Mouse (Mus musculus) forebrain, embryonic 13.5 days (tissue): ENCODE measurements at regions not wholly inside any gene's neighbourhood (a gene's known extent, or its start where the extent isn't known, plus 50 kb on each side); places are given as distances from the start of the nearest gene placed in this dataset.

Experiments used
- ATAC-seq: fragments of 200-750 bp; cut with Nextera tagmentation; 2 replicates; pipeline ENCODE4 v1.8.0; 2017
- H3K27ac ChIP-seq: fragments of 300-500 bp; sonication (generic); 2 replicates; pipeline ENCODE4 v1.5.1; 2015; ENCODE audit warnings: inconsistent platforms, mild to moderate bottlenecking, moderate library complexity
- H3K27me3 ChIP-seq: fragments of 300-500 bp; sonication (generic); 2 replicates; pipeline ENCODE4 v1.6.1; 2015; ENCODE audit warnings: mild to moderate bottlenecking, inconsistent platforms
- H3K36me3 ChIP-seq: fragments of 300-500 bp; sonication (generic); 2 replicates; pipeline ENCODE4 v1.6.1; 2015; ENCODE audit warnings: mild to moderate bottlenecking, inconsistent platforms; ENCODE audit not compliant: poor library complexity, severe bottlenecking
- H3K4me1 ChIP-seq: fragments of 300-500 bp; sonication (generic); 2 replicates; pipeline ENCODE4 v1.6.1; 2015; ENCODE audit warnings: inconsistent platforms
- H3K4me2 ChIP-seq: fragments of 300-500 bp; sonication (generic); 2 replicates; pipeline ENCODE4 v1.6.1; 2015; ENCODE audit warnings: inconsistent platforms, mild to moderate bottlenecking, moderate library complexity
- H3K4me3 ChIP-seq: fragments of 300-500 bp; sonication (generic); 2 replicates; pipeline ENCODE4 v1.5.1; 2015; ENCODE audit warnings: mild to moderate bottlenecking, inconsistent platforms
- H3K9ac ChIP-seq: fragments of 300-500 bp; sonication (generic); 2 replicates; pipeline ENCODE4 v1.6.1; 2015; ENCODE audit warnings: mild to moderate bottlenecking, inconsistent platforms
- H3K9me3 ChIP-seq: fragments of 300-500 bp; sonication (generic); replicated peaks from 2 replicates; pipeline ENCODE4 v1.6.1; 2016; ENCODE audit warnings: inconsistent platforms
- WGBS: fragments of 180-500 bp; shearing (Covaris S2); methylation state at CpG from one replicate; pipeline ENCODE4 v1.1.7; 2015; 5-methylcytosine and 5-hydroxymethylcytosine counted together

GRCm38 (mm10) chr13:116110578-116110977 is 198.9 kb downstream of the Isl1 start:
- peak; percentile 50; the same call in 1 of the 2 replicates for ATAC-seq
- Histone ChIP-seq H3K9me3 (no peaks in the 10 kb centered on the region), H3K4me2 (no peak overlapping the region), H3K4me1 (no peaks in the 10 kb centered on the region), H3K9ac (no peak overlapping the region), H3K27ac (no peak overlapping the region), H3K36me3 (no peaks in the 10 kb centered on the region), H3K4me3 (no peak overlapping the region), H3K27me3 (no peaks in the 10 kb centered on the region)
- 95% methylated on average over 2 of the region's 2 CpGs for whole genome bisulfite sequencing

- Histone ChIP-seq H3K4me2 (no peak overlapping the region), H3K4me3 (no peak overlapping the region), H3K27ac (no peak overlapping the region), H3K4me1 (peaks cover 10% of the 10 kb centered on the region; the same call in 1 of the 2 replicates), H3K36me3 (no peaks in the 10 kb centered on the region), H3K27me3 (peaks cover 5% of the 10 kb centered on the region; the same call in 1 of the 2 replicates), H3K9ac (no peak overlapping the region), H3K9me3 (no peaks in the 10 kb centered on the region)
- WGBS: 21% methylated on average over 4 of the region's 4 CpGs
- peak; percentile 97 for ATAC-seq
Measured at GRCm38 (mm10) chr13:116087541-116088308, 221.8 kb downstream of the Isl1 start.

GRCm38 (mm10) chr13:116087140-116087539 is 222.3 kb downstream of the Isl1 start:
- no peaks in the 10 kb centered on the region for H3K36me3 ChIP-seq
- peaks cover 10% of the 10 kb centered on the region; the same call in 1 of the 2 replicates for H3K4me1 ChIP-seq
- no peak overlapping the region for H3K4me2 ChIP-seq
- peak; percentile 56 for ATAC-seq
- no peak overlapping the region for H3K9ac ChIP-seq
- no peaks in the 10 kb centered on the region for H3K9me3 ChIP-seq
- WGBS: 12% methylated on average over 1 of the region's 1 CpGs
- no peak overlapping the region for H3K27ac ChIP-seq
- no peak overlapping the region for H3K4me3 ChIP-seq
- H3K27me3 ChIP-seq: peaks cover 5% of the 10 kb centered on the region; the same call in 1 of the 2 replicates

GRCm38 (mm10) chr13:116056976-116057647 is 252.4 kb downstream of the Isl1 start:
- WGBS: 34% methylated on average over 5 of the region's 5 CpGs
- no peak overlapping the region for H3K9ac ChIP-seq
- H3K36me3 ChIP-seq: no peaks in the 10 kb centered on the region
- H3K4me1 ChIP-seq: peaks cover 10% of the 10 kb centered on the region
- H3K27me3 ChIP-seq: no peaks in the 10 kb centered on the region
- peak; percentile 27; the same call in 1 of the 2 replicates for ATAC-seq
- no peak overlapping the region for H3K27ac ChIP-seq
- no peak overlapping the region for H3K4me3 ChIP-seq
- no peaks in the 10 kb centered on the region for H3K9me3 ChIP-seq
- no peak overlapping the region for H3K4me2 ChIP-seq

- Histone ChIP-seq H3K4me3 (no peak overlapping the region), H3K9me3 (no peaks in the 10 kb centered on the region), H3K9ac (no peak overlapping the region), H3K4me2 (no peak overlapping the region), H3K27ac (no peak overlapping the region), H3K36me3 (no peaks in the 10 kb centered on the region), H3K4me1 (peaks cover 10% of the 10 kb centered on the region), H3K27me3 (no peaks in the 10 kb centered on the region)
- 47% methylated on average over 3 of the region's 3 CpGs for WGBS
- peak; percentile 75 for ATAC-seq
Measured at GRCm38 (mm10) chr13:116056112-116056652, 253.3 kb downstream of the Isl1 start.

- H3K9me3 ChIP-seq: no peaks in the 10 kb centered on the region
- no peak overlapping the region for H3K4me3 ChIP-seq
- no peaks in the 10 kb centered on the region for H3K36me3 ChIP-seq
- H3K4me2 ChIP-seq: no peak overlapping the region
- H3K9ac ChIP-seq: no peak overlapping the region
- H3K27me3 ChIP-seq: no peaks in the 10 kb centered on the region
- no peaks in the 10 kb centered on the region for H3K4me1 ChIP-seq
- WGBS: 74% methylated on average over 4 of the region's 4 CpGs
- H3K27ac ChIP-seq: no peak overlapping the region
- no peak for ATAC-seq
Measured at GRCm38 (mm10) chr13:116036166-116036565, 273.3 kb downstream of the Isl1 start.

GRCm38 (mm10) chr13:116030152-116030720 is 279.3 kb downstream of the Isl1 start:
- Histone ChIP-seq H3K4me3 (no peak overlapping the region), H3K9me3 (no peaks in the 10 kb centered on the region), H3K27ac (no peak overlapping the region), H3K36me3 (no peaks in the 10 kb centered on the region), H3K4me1 (no peaks in the 10 kb centered on the region), H3K9ac (no peak overlapping the region), H3K4me2 (no peak overlapping the region), H3K27me3 (no peaks in the 10 kb centered on the region)
- no peak for ATAC-seq
- WGBS: 67% methylated on average over 2 of the region's 2 CpGs

GRCm38 (mm10) chr13:116028583-116028982 is 280.9 kb downstream of the Isl1 start:
- 88% methylated on average over 2 of the region's 2 CpGs for WGBS
- no peak overlapping the region for H3K4me3 ChIP-seq
- H3K9ac ChIP-seq: no peak overlapping the region
- no peaks in the 10 kb centered on the region for H3K9me3 ChIP-seq
- H3K4me1 ChIP-seq: no peaks in the 10 kb centered on the region
- H3K36me3 ChIP-seq: no peaks in the 10 kb centered on the region
- H3K27me3 ChIP-seq: no peaks in the 10 kb centered on the region
- no peak overlapping the region for H3K4me2 ChIP-seq
- no peak for ATAC-seq
- no peak overlapping the region for H3K27ac ChIP-seq

- H3K9ac ChIP-seq: no peak overlapping the region
- H3K4me1 ChIP-seq: no peaks in the 10 kb centered on the region
- H3K27ac ChIP-seq: no peak overlapping the region
- no peaks in the 10 kb centered on the region for H3K36me3 ChIP-seq
- 73% methylated on average over 2 of the region's 2 CpGs for WGBS
- H3K4me2 ChIP-seq: no peak overlapping the region
- no peaks in the 10 kb centered on the region for H3K9me3 ChIP-seq
- H3K4me3 ChIP-seq: no peak overlapping the region
- ATAC-seq: no peak
- no peaks in the 10 kb centered on the region for H3K27me3 ChIP-seq
Measured at GRCm38 (mm10) chr13:116027147-116027546, 282.3 kb downstream of the Isl1 start.

GRCm38 (mm10) chr13:116017886-116018285 is 291.6 kb downstream of the Isl1 start:
- no peaks in the 10 kb centered on the region for H3K9me3 ChIP-seq
- no peaks in the 10 kb centered on the region for H3K36me3 ChIP-seq
- no peak overlapping the region for H3K4me2 ChIP-seq
- ATAC-seq: no peak
- no peak overlapping the region for H3K4me3 ChIP-seq
- H3K9ac ChIP-seq: no peak overlapping the region
- 78% methylated on average over 5 of the region's 5 CpGs for WGBS
- no peak overlapping the region for H3K27ac ChIP-seq
- H3K4me1 ChIP-seq: no peaks in the 10 kb centered on the region
- H3K27me3 ChIP-seq: no peaks in the 10 kb centered on the region

GRCm38 (mm10) chr13:116003733-116004132 is 305.8 kb downstream of the Isl1 start:
- Histone ChIP-seq H3K4me3 (no peak overlapping the region), H3K9me3 (no peaks in the 10 kb centered on the region), H3K27me3 (peaks cover 3% of the 10 kb centered on the region; the same call in 1 of the 2 replicates), H3K9ac (no peak overlapping the region), H3K4me1 (no peaks in the 10 kb centered on the region; the same call in 1 of the 2 replicates), H3K4me2 (no peak overlapping the region), H3K36me3 (no peaks in the 10 kb centered on the region), H3K27ac (no peak overlapping the region)
- WGBS: 72% methylated on average over 1 of the region's 1 CpGs
- ATAC-seq: no peak

GRCm38 (mm10) chr13:116002391-116002899 is 307.0 kb downstream of the Isl1 start:
- Histone ChIP-seq H3K4me3 (no peak overlapping the region), H3K27me3 (no peaks in the 10 kb centered on the region), H3K9ac (no peak overlapping the region), H3K4me1 (no peaks in the 10 kb centered on the region; the same call in 1 of the 2 replicates), H3K36me3 (no peaks in the 10 kb centered on the region), H3K9me3 (no peaks in the 10 kb centered on the region), H3K27ac (no peak overlapping the region), H3K4me2 (no peak overlapping the region)
- WGBS: 52% methylated on average over 4 of the region's 4 CpGs
- peak; percentile 67; the same call in 1 of the 2 replicates for ATAC-seq
